Mouse (Mus musculus): Measurements from ENCODE around the gene Serpinf2. TPM values are rescaled to one million over a fixed set of nuclear protein-coding genes. Genes with fewer than 3 reads are reported as not detected.
A peak's percentile ranks its signal among the peaks of the same experiment; 100 is the strongest.

Serpinf2 gene
- total RNA-seq (2022) = under 1 TPM in 1 of 4 experiments, not detected in 3; 0.38 TPM

DNA sequence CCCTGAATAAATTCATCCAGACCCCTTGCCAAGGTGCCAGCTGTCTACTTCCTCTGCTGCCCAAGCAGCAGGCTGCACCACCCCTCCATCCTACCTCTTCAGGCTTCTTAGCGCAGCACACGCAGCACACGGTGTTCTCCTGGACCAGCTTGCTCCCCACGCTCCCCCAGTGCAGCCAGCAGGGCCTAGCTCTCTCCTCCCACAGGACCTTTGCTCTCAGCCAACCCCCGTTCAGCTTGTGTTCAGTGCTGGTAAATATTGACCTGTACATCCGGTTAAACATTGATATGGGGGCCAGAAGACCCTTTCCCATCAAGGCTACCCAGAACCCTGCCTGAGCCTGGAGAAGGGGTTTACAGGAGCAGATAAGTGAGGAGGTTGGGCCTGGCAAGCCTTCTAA lies at the start of gene Serpinf2:
TSS of gene Serpinf2 (minus strand) at position 229 of the 400 bp plus-strand sequence.
- no peak for DNase-seq (ENCODE audit: low spot score in 2 of 2)

DNA sequence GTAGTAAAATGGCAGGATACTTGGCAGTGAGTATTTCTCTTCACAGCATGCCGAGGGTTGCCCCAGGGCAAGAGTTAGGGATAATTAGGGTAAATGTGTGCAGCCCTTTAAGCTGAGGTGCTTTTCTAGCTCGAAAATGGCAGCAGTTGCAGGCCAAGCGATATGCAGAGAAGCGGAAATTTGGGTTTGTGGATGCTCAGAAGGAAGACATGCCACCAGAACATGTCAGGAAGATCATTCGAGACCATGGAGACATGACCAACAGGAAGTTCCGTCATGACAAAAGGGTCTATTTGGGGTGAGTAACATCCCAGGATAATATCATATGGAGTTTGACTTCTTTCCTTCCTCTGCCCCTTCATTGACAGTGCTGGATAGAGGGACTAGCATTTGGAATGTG lies 48.1 kb upstream of the Serpinf2 start:
- DNase-seq (ENCODE audit: low spot score in 2 of 2) = no peak

DNA sequence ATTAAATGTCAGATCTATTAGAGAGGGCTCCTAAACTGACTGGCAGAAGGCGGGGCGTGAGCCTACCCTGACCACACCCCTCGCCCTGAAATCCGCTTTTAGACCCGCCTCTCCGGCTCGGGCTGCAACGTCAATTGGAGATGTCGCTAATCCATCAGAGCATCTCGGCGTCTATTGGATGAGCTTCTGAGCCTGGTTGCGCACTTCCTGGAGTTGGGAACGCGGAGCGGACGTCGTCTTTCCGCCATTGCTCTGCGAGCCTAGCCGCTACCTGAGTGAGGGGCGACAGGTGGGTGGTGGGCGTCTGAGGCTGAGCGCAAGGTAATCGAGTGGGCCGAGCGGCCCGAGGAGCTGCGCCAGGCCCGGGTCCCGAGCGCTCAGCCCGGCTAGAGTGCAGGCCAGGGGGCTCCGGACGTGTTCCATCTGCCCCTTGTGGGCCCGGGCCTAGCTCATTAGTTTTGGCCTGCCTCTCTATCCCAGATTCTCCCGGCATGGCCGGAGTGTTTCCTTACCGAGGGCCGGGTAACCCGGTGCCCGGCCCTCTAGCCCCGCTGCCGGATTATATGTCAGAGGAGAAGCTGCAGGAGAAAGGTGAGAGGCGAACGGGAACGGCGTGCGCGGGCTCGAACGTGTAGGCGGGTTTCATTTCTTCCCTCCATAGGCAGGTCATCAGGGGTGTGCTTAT lies 47.4 kb upstream of the Serpinf2 start, which contains the start of gene Prpf8:
TSS of gene Prpf8 (plus strand) at position 216 of the 685 bp plus-strand sequence.
- peak; percentile 95 to 97 for DNase-seq (ENCODE audit: low spot score in 2 of 2)

DNA sequence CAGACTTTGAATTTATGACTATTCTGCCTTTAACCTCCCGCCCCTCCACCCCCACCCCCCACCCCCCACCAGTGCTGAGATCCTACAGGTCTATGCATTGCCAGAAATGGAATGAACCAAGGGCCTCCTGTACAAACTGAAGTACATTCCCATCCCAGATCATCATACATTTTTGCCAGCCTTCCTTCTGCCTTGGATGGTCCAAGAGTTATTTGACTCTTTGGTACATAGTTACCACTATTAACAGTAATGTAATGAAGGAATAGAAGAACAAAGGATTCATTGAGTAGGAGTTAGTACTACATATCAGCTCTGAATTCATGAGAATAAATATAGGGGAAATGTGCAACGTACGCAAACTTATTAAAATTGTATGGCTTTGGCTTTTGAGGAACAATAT lies 46.8 kb upstream of the Serpinf2 start:
- DNase-seq (ENCODE audit: low spot score in 2 of 2) = no peak

DNA sequence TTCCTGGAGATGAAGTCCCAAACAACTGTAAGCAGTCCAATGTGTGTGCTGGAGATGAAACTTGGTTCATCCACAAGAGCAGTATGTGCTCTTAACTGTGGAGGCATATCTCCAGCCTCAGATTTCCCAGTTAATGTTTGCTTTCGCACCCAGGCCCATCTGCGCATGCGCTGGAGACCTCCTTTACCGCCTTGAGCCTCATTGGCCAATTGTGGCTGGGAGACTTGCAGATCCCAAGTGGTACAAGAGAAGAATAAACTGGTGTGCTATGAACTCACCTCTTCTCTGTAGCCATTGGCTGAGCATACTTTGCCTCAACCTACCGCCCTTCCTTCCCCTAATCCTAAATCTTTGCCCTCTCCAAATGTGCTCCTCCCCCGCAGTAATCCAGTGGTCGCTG lies 34.0 kb upstream of the Serpinf2 start:
- DNase-seq (ENCODE audit: low spot score in 2 of 2) = no peak

DNA sequence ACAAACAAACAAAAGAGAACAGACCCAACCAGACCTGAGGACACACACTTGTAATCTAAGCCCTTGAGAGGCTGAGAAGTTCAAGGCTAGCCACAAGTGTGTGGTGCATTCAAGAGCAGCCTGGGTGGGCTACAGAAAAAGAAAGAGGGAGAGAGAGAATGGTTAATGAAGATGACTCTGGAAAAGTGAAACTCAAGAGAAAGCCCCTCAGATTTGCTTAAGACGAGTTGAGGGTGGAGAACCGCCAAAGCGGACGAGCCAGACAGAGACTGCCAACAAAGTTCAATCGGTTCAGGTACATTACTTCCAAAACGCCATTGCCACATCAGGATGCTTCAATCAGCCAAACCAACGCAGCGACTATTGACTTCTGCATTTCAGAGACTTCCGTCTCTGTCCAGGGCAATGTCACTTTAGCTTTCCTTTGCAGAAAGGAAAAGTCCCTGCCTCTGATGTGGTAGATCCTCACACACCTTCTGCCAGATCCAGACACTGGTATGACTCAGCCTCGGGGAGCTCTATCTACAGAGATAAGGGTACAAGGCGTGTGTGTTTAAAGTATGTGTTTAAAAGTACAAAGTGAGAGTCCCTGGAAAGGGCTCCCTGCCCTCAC lies 33.2 kb upstream of the Serpinf2 start:
- no peak for DNase-seq (ENCODE audit: low spot score in 2 of 2)

DNA sequence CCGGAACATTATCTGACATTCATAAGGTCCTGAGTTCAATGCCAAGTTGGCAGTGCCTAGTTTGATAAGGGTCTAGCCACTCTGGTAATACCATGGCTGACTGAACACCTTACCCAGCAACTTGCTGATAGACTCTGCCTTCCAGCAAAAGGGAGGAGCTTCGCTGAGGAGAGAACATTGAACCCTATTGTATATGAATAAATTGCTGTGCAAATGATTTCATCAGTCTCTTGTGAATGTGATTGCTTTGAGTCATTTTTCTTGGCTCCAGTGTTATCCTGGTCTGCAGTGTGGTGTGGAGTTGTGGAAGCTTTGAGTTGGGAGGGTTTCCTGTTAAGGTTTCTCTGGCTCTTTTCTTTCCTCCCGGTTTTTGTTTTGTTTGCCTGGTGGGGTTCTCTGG lies 31.3 kb upstream of the Serpinf2 start:
- DNase-seq (ENCODE audit: low spot score in 2 of 2) = no peak

DNA sequence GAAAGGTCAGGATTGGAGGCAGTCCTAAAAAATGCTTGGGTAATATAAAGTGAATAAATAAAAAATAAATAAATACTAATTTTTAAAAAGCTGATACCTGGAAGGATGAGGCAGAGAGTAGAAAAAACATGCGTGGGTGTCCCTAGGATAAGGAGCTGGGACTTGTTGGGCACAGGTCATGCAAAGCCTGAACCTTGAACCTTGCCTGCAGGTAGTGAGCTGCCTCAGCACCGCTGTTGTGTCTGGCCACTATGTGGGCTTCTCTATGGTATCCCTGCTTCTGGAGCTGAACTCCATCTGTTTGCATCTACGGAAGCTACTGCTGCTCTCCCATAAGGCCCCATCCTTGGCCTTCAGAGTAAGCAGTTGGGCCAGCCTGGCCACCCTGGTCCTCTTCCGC lies 29.9 kb upstream of the Serpinf2 start:
- DNase-seq (ENCODE audit: low spot score in 2 of 2) = no peak

DNA sequence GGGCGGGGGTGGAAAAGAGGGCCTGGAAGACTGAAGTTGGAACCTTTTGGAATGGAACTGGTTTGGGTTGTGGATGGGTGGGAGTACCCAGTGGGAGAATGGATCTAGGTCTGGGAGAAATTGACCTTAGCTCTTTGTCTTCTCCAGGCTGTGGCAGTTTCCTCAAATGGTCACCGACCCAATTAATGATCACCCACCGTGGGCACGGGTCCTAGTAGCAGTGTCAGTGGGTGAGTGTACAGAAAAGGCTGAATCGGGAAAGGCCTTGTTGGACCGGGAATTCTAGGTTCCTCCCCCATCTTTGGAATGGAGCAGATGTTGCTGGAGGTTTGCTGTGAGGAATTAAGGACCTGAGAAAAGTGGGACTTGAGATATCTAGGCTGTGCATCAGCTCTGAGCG lies 29.0 kb upstream of the Serpinf2 start:
- no peak for DNase-seq (ENCODE audit: low spot score in 2 of 2)

DNA sequence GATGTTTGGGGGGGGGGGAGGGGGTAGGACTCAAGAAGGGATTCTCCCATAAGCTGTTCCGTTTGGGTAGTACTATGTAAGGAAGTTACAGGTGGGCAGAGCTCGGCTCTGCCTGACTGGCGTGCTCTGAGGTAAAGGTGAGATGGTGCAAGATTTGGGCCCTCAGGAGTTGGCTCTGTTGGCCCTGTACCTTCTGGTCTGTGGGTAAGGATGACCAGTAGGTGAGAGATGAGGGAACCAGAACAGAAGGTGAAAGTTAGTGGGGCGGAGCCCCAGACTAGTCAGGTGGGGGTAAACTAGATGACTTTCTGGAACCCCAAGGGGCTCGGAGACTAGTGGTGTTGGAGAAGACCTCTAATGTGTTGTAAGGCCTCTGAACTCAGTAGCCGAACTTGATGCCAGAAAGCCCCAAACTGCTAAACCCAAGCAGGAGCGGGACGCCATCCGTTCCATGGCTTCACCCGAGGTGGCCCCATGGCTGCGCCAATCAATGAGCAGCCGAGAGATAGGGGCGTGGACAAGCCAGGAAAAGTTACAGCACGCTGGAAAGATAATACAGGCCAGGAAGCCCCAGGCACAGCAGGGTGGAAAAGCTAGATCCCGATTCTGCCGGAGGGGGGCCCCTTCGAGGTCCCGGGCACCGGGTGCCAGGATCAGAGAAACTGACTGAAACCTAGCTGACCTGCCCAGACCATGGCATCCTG lies 28.3 kb upstream of the Serpinf2 start:
- DNase-seq (ENCODE audit: low spot score in 2 of 2) = peak; percentile 51 to 67

DNA sequence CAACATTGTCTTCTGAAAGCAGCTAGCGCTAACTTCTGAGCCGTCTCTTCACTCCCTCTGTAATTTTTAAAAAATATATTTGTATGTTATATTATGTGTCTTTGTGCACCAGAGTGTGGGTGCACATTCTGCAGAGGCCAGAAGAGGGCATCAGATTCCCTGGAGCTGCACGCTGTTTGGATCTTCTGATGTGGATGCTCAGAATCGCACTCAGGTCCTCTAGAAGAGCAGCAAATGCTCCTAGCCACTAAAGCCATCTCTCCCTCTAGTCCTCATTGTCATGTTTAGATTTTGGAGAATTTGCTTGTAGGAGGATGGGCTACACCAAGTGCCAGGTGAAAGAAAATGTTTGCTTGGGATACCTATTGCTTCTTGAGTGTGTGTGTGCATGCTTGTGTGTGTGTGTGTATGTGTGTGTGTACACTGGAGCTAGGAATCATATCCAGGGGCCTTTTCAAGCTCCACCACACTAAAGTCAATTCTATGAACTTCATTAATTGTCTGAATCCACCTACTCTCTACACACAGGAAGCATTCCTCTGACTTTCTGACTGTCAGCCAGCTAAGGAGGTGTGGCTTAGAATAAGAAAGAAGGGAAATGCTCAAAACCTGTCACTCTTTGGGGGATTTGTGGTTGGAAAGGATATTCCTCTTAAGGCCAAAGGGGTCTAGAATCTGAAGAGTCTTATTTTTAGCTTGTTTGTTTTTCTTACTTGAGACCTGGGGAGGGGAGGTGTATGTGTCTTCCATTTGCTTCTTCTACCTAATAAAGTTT lies 27.5 kb upstream of the Serpinf2 start:
- DNase-seq (ENCODE audit: low spot score in 2 of 2) = no peak

DNA sequence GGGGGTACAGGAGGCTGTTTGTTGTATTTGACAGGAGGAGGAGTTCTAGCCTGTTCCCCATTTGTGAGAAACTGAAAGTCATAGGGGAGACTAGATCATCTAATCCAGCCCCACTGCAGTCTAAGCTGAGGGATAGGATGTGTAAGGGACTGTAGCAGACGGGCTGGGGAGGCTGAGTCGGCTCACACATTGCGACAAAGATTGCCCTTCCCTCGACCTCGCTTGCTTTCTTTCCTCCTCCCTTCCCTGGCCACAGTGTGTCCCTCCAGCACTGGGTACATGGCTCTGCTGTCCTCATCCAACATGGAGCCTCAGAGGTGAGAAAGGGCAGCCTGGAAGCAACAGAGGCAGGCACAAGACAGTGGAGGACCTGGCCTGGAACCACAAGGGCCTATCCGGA lies 25.7 kb upstream of the Serpinf2 start:
- no peak for DNase-seq (ENCODE audit: low spot score in 2 of 2)

DNA sequence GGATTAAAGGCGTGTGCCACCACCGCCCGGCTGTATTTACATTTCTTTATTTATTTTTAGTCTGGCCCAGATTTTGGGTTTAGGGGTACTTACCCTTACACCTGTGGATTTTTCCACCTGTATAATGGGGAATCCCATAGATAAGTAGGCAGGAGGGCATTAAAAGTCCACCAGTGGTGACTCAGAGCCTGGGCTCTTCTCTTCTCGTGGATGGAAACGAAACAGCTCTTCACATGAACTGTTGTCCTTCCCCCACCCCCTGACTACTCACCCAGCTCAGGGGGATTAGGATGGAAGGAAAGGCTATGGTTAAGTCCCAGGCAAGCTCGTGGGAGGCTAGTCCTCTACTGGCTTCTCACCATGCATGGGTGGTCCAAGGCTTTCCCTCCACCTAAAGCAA lies 25.0 kb upstream of the Serpinf2 start:
- no peak for DNase-seq (ENCODE audit: low spot score in 2 of 2)

DNA sequence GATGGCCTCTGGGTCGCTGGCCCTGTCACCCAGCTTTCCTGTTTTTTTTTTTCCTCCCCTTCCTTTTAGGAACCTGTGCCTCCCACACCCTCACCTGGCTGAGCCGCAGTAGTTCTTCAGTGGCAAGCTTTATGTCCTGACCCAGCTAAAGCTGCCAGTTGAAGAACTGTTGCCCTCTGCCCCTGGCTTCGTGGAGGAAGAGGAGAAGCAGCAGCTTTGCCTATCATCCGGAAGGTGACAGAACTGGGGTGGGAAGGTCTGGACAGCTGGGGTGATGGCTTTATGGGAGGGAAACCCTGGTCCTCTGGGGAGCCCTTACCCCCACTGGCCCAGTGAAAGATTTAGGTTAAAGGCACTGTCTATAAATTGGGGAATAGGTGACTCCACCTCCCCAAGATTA lies 24.2 kb upstream of the Serpinf2 start:
- DNase-seq (ENCODE audit: low spot score in 2 of 2) = no peak

DNA sequence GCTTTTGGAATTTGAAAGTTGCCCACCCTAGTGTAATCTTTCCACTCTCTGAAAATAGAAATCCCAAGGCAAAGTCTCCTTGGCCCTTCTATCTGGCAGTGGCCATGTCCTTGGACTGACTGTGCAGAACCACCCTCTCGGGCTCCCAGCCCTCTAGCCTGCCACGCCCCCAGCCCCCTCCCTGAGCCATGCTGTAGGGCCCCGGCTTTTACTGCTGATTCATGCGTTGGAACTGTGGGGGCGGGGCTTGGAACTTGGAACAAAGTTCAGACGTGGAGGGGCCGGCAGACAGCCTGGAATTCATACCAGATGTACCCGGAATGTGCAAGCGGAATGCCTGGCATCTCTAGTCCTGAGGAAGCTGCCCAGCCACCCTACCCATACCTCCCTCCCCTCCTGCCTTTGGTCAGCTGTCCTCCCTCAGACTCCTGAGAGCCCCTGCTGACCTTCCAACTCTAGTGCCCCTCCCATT lies 23.5 kb upstream of the Serpinf2 start:
- DNase-seq (ENCODE audit: low spot score in 2 of 2) = peak; percentile 87 to 94

DNA sequence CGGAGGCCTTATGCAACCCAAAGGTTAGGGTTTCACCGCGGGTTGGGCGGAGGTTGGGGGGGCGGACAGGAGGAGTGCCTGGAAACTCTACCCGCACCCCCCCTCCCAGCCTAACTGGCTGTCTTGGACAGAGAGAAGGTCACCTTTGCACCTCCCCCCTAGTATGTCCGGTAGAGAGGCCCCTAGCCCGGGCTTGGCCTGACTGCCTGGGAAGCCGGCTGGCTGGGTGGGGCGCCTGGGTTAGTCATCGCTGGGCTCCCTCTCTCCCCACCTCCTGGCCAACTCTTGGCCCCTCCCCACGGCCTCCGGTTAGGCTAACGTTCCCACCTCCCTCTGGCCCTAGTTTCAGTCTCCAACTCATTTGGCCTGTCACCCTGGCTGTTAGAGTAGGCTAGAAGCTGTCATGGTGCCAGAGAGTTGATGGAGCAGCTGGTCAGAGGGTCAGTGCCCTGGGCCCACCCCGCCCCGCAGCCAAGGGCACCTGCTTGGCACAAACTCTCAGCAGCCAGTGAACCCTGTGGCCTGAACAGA lies 22.9 kb upstream of the Serpinf2 start:
- DNase-seq (ENCODE audit: low spot score in 2 of 2) = peak; percentile 92 to 95

DNA sequence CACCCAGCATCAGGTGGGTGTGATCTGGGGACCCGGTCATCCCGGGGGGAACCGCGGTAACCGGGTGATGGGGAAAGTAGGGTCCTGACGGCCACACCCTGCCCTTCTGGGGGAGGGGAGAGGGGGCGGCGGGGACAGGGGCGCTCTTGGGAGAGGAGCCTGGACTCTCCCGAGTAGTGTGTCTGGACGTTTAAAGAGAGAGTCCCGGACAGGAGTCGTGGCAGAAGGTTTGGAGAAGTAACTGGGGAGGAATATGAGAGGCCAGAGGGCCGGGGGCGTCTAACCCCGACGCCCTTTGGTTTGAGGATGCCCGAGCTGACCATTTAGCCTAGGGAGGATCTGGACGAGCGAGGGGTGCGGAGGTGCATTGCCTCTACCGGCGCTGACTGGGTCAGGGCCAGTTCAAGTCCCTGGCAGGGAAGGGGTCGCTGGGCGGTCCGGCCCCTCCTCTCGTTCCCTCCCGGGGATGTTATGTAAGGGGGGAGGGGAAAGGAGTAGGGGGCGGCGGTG lies 22.4 kb upstream of the Serpinf2 start:
- DNase-seq (ENCODE audit: low spot score in 2 of 2) = no peak

DNA sequence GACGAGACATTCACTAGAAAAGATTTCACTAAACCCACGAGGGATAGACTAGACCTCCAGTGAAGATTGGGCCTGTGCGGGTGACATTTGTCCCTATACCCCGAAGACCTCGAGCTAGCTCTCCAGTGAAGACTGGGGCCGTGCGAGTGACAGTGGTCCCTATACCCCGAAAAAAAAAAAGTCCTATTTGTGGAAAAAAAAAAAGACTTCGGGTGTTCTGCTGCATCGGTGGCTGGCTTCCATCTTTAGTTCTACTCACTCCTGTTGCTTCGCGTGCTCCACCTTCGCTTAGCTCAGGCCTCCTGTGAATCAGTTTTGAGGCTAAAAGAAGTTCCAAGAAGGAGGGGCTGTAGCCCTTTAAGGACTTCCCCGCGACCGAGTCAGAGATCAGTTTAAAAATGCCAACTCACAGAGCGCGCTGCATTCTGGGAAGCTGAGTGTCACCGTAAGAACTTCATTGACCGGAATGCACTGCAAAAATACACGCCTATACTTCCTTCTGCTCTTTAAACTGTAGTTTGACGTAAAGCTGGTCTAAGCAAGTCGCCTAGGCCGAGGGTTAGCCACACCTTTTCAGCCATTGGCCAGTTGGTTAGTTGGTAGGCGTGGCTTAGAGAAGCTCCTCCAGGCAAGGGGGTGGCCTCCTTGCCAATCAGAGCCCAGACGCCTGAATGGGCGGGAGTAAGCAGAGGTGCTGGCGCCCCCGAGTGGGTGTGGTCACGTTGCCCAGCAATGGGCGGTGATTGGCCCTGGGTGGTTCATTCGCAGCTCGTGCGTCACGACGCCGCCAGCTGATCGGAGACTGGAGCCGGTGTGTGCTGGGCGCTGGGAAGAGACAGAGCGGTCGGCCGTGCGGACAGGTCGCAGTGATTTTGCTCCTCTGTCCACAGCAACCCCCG lies 21.7 kb upstream of the Serpinf2 start, which contains the start of gene Tlcd2:
TSS of gene Tlcd2 (plus strand) at position 872 of the 899 bp plus-strand sequence.
- peak; percentile 99 to 100 for DNase-seq (ENCODE audit: low spot score in 2 of 2)

DNA sequence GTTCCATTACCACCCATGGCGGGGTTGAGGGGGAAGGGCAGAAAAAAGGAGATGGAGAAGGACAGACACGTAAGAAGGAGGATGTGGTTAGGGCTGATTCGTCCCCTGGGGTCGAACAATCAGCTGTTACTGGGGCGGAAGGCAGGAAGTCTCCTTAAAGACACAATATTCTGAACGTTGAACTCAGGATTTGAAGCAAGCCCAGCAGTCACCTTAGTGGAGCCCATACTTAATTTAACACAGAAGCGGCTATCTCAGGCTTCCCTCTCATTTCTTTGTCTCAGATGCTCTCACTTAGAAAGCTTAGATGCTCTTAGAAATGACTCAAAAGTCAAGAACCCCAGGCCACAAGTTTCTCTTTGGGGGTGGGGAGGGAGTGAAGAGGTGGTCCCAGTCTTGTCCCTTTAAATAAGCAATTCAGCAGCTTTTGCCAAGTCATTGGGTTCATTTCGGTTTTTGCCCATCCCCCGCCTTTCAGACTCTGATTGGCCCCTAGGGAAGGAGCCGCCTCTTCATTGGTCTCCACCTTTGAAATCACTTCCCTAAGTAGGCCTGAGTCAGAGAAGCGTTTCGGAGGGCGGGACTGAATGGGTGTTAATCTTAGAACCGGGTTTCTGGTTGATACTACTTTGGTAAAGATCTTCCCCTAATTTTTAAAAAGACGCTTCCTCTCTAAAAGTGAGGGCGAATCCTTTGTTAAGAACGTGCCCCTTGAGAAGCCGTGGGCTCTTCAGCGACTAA lies 20.9 kb upstream of the Serpinf2 start:
- DNase-seq (ENCODE audit: low spot score in 2 of 2) = peak; percentile 89 to 90

Measured in gastrocnemius, adult 8-10 months (tissue).